Mouse (Mus musculus): ENCODE data around the gene Paf1. TPM values are rescaled to one million over a fixed set of nuclear protein-coding genes. Genes with fewer than 3 reads are reported as not detected.

The Paf1 gene
- total RNA-seq, 2 experiments from 2014 or later, result 68.9 to 70.1 TPM

DNA sequence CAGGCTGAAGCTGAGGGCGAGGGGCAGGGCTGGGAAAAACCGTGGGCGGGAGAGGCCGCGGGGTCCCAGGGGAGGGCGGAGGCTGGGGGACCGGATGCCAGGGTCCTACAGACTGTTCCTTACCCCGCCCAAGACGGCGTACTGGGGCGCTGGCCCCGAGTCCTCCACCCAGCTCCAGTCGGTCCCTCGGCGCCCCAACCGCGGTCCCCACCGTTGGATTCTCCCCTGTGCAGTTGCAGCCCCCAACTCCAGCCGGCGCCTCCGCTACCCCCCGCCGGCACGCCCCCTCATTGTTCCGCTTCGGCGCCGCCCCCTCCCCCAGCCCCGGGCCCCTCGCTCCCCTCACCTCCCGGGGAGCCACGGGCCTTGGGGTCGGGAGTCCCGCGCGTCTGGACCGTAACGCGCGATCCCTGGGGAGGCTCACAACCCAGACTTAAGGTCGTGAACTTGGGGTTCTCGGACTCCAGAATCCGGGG, 21.2 kb upstream of the Paf1 start:
- DNase-seq, result no peak

DNA sequence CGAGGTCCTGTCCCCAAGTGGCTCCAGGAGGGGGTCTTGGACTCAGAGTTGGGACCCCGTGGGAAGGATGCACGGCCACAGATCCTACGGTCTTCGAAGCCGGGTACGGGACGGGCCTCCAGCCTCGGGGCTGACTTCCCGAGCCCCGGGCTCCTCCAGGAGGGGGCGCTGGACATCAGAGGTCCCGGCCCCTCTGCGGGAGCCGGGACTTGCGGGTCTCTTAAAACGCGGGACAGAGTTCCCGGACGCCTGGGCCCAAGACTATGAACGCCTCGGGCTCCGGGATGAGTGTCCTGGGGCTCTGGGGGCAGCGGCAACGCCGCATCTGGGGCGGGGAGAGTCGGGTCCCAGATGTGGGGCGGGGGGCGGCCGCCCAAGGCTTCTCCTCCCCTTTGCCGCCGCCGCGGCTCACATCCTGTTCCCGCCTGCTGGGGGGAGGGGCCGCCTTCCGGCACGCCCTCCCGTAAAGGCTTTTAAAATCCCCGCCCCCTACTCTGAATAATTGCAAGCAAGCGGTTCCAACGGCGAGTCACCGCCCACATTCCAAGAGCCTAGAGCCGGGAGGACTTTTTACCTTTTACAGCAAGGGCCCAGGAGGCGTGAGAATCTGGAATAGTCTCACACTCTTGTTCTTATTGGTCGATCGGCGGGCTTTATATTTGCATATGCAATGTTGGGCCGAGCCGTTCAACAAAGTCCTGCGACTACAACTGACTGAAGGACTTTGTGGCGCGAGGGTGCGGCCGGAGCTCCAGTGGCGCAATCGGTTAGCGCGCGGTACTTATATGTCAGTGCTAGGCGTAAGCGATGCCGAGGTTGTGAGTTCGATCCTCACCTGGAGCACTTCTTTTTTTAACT, 20.3 kb upstream of the Paf1 start, which contains the start of gene Plekhg2:
Plekhg2 (minus strand) TSS at position 349 of the 858 bp plus-strand sequence.
- peak; percentile 90 to 91 for DNase-seq

DNA sequence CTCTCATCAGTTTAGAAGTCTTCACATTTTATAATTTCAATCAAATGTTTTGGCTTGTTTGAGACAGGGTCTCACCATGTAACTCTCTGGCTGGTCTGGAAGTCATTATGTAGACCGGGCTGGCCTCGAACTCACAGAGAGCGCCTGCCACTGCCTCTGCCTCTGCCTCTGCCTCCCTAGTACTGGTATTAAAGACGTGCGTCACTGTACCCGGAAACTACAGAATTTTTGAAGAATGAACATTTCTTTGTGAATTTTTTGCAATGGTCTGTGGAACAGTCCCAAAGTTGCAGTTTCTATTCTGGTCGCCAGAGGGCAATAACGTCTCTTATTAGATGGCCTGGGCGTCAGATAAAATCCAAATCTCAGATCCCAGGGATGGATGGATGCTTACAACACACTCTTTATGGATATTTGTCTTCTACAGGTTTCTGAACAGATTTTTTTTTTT, 19.6 kb upstream of the Paf1 start:
- peak in 1 of 2 experiments; percentile 55 for DNase-seq

DNA sequence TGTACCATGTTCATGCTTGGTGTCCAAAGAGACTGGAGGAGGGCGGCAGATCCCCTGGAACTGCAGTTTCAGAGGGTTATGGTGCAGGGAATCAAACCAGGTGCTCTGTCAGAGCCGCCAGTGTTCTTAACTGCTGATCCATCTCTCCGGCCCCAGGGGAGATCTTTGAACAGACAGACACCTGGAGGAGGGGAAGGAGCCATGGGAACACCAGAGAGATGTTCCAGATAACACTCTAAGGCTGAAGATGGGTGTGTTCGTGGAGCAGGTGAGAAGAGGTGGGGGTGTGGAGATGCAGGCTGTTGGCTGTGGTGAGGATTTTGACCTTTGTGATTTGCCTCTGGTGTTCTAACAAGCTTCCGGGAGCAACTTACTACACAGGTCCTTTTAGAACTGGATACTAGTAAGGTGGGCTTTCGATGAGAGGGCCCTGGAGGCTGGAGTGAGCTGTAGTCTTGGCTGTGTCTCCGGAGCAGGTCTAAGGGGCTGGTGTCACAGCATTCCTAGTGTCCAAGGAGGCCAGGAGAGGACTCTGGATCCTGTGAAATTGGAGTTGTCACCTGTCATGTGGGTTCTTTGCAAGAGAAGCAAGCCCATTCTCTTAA, 18.8 kb upstream of the Paf1 start:
- DNase-seq, result no peak

DNA sequence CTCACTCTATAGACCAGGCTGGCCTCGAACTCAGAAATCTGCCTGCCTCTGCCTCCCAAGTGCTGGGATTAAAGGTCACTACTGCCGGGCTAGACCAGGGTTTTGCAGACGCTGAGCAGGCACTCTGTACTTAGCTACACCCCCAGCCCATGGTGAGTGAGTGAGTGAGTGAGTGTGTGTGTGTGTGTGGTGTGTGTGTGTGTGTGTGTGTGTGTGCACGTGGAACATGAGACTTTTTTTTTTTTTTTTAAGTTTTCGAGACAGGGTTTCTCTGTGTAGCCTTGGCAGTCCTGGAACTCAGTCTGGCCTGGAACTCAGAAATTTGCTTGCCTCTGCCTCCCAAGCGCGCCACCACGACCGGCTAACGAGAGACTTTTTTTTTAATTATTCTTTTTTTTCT, 18.1 kb upstream of the Paf1 start:
- no peak for DNase-seq

DNA sequence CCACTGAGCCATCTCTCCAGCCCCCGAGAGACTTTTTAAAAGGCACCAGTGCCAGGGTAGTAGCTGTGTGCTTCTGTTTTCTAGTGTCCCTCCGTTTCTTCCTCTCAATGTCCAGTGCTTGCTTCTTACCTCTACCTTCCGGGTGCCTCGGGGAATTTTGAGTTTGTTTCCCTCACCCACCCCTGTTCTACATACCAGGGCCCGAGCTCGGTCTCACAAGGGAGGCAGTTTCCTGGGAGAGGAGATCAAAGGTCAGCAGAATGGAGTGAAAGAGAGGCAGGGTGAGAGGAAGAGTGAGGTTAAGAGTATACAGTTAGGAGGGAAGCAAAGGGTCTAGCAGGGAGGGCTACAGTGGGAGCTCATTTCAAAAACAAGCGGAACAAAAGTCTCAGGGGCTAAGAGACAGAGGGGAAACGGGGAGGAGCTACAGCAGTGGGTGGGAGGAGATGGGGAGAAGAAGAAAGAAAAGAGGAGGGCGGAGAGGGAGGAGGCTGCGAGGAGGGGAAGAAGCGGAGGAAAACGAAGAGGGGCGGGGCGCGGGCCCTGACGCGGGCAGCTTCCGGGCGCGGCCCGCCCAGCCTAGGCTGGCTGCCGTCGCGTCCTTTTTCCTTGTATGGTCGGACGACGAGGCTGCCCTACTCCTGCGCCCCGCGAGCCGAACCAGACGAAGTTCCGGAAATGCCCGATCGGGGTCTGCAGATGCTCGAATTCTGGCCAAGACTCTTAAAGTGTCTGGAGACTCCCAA, 17.4 kb upstream of the Paf1 start:
- peak; percentile 71 to 72 for DNase-seq

DNA sequence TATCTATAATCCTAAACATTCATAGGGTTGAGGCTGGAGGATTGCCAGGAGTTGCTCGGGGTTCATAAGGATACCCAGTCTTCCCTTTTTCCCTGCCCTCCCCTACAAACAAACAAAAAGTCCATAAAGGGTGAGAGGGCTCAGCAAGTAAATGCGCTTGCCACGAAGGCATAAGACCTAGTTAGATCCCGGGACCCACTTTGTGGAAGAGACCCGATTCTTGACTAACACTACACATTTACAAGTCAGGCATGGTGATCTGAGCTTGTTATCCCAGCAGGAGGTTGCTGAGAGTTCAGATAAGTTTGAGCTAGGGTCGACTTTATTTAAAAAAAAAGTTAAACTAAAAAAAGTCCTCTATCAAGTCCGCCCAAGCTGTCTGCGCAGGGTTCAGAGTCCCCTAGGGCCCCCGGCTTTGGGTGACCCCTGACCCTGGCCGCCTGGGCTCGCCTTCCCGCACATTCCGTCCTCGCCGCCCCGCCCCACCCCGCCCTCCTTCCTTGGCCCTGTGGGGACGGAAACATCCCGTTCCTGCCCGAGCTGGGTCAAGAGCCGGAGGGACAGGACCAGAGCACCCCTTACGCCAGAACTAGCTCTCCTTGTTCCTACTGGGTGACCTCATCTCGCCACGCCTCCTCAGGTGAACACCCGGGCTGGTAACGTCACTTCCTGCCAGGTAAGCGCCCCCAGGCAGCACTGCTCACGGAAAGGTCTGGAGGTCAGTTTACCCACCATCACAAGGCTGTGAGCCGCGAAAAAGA, 16.6 kb upstream of the Paf1 start:
- DNase-seq, result no peak

DNA sequence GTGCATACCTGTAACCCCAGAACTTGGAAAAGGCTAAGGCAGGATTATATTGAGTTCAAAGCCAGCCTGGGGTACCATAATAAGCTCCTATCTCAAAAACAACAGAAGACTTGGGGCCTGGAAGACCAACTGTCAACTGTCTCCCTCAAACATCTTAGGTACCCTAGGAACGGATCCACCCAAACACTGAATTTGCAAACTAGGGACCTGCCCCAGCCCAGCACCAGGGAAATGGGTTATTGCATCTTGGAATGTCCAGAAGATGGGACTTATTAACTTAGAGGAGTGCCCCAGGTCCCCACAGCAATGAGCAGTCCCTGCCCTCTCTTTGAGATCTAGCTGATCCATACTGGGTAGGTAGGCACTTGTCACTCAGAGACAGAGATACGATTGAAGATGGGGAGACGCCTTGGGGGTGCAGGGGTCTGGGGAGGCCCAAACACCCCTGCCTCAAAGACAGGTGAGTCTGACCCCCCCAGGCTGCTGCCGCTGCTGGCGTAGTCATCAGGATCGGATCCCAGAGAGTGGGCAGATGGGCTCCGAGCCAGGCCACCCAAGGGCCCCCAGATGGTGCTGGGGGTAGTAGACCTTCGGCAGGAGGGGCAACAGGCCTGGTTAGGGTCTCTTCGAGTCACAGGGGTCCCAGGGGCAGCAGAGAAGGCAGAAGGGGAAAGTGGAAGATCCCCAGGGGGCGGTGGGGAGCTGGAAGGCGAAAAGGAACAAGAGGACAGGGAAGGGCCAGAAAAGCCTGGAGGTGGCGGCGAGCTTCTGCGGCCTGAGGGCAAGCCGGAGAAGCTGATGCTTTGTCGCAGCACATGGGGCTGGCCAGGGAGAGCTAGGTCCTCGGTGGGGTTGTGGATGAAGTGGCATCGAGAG, 15.3 kb upstream of the Paf1 start:
- DNase-seq, result no peak

DNA sequence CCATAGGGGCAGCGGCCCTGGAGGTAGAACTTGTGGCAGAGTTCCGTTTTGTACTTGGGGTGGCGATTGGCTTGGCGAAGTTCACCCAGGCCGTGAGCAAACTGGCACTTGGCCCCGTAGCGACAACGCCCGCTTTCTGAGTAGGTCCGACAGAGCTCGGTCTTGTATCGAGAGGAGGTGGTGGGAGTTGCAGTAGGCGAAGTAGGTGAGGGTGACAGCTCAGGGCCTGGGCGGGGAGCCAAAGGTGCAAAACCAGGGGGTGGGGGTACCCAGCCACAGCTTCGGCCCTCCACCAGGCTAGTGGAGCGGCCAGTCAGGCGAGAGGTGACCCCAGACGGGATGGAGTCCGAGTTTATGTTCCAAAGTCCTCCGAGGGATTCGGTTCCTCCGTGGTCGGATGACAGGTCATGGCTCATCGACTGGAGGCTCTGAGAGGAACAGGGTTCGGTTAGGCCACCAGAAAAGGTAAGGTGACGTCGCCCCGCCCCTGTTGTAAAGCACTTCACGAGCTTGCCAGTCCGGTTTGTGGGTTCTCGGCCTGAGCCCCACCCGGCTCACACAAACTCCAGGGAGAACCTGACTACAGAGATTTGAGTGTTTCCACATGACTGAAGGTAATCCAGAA, 14.6 kb upstream of the Paf1 start:
- no peak for DNase-seq

DNA sequence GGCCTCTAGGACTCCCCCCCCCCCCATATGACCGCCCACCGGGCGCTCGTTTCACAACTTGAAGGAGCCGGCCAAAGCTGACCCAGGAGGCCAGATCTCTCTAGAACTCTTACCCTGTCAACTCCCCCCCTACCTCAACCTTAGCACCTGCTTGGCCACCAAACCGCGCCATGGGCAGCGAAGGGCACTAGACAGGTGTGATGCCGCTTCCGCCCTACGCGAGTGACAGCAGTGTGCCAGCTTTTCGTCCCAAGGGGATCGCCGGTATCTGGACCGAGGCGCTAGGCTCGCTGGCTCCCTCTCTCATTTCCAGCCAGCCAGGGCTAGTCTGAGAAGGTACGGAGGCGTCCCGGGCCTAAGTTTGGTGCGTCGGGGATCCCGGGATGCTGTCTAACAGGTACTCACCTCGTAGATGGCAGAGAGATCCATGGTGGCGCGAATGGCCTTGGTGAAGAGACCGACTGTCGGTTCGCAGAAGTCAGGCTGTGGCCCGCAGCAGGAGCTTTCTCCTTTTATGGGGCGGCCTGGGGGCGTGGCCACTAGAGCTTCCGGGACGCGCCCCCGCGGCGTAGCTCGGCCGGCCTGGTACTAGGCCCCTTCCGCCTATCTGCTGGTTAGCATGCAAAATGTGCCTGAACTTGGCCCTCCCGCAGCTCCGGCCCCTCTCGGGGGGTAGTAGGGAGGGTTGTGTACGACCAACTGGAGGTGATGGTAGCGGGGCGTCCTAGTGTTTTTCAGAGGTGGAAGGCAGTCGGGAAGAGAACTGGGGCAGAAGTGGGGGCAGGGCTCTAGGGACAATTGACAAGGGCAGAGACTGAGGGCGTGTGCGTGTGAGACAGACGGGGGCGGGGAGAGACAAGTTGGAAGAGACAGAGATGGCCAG, 13.7 kb upstream of the Paf1 start:
- peak; percentile 82 to 83 for DNase-seq

DNA sequence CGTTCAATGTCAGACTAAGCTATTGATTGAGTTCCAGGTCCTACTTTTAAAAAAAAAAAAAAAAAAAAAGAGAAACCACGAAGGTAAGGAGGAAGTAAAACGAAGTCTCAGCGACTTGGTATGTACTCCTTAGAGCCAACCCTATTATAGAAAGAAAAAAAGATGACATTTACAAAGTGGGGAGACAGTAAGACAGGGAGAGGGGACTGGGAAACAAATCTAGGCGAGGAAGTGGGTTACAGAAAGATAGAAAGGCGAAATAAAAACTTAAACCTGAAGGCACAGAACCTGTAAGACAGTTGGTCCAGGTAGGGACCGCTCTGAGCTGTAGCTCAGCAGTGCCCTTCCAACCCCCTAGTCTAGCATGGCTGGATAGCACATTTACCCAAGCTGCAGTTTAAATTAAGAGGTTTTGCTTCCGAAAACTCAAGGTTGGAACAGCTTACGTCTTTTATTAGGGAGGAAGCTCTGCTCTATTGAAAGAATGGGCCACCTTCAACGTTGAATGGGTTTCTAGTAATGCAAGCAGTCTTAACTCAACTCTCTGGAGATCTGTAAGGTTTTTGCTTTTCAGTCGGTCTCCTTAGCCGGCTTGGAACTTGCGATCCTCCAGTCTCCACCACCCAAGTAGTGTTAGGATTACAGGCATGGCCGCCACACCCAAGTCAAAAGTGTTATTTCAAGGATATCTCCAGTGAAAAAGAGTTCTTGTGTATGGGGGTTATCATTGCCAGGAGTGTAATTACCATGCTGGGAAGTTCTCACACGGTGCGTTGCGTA, 12.3 kb upstream of the Paf1 start, which contains the start of gene Zfp36:
Zfp36 (minus strand) TSS at position 17 of the 780 bp plus-strand sequence.
- DNase-seq, result no peak

DNA sequence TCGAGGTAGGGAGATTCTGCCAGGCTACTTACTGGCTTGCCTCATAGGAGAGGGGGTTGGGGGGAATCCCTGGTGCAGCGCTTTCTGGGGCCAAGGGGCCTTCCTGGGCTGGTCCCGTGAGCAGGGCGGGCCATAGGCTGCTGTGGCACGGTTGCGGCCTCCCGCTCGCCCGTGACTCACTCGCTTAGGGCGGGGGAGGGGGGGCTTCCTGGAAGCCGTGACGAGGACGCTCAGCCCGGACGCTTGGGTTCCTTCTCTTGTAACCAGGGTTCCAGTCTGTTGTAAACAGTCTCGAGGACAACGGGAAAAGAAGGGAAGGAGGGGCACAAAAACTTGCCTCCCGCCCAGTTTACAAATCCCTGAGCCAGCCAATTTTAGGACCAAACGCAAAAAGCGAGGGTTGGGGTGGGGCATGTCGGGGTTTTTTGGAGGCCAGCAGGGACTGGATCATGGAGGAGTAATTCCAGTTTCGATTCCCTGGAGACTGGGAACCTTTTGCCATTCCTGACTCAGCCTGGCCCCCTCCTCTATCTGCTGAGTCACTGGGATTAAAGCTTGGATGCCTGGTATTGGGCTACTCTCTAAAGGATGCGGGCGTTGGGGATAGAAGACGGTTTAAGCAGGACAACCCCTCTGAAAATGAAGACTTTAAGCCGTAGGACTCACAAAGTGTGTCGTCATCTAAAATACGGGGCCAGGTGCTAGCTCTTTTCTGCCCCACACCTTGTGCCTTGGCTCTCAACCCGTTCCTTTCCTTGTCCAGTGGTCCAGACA, 11.5 kb upstream of the Paf1 start:
- no peak for DNase-seq

DNA sequence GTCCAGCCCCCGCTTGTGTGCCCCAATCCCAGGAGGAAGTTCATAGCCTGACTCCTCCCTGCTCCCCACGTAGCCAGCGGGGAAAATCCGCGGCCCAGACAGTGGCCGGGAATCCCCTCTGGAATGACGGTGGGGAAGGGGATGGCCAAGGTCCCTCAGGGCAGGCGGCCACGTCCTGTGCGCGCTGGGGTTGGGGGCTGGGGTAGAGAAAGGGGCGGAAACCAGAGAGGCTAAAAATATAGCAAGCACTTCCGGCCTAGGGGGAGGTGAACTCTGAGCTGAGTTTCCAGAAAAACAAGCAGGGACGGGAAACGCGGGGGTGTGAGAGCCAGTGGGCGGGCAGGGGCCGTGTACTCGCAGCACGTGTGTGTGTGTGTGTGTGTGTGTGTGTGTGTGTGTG, 10.8 kb upstream of the Paf1 start:
- no peak for DNase-seq

DNA sequence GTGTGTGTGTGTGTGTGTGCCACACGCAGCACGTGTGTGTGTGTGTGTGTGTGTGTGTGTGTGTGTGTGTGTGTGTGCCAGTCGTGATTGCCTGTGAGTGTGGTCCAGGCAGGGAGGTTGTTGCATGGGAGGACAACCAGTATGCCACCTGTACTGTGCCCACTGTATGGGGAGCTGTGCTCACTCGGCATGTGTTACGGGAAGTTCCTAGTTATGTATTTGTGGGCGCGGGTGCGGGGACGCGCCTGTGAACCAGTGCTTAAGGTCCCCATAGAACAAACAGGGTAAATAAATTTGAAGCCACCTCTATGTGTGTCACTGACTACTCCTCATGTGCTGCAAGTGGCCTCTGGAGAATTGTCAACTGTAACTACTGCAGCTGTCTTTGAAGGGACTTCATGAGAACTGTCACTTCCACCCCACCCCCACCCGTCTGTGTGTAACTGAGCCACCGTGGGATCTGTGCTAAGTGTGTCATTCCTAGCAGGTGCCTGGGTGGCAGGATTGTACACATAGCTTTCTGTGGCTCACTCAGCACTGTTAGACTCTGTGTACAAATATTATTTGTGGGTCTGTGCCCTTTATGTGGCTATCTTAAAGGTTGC, 10.3 kb upstream of the Paf1 start:
- DNase-seq, result no peak

DNA sequence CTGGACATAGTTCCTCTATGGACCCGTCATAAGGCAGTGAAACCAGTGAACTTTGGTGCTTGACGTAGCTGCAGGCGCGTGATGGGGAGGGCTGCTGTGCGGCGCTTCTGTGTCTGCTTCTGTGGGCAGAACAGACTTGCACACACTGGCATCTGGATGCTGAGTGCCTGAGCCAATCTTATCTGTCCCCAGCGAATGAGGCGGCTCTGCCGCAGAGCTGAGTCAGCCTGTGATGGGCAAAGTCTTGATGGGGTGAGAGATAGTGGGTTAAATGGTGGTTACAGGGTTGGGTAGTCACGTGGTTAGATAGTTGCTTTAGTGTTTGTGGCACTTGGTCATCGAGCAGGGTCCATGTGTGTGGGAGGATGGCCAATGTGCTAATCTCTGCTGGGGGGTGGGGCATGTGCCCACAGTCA, 9.8 kb upstream of the Paf1 start:
- peak; percentile 59 to 62 for DNase-seq

DNA sequence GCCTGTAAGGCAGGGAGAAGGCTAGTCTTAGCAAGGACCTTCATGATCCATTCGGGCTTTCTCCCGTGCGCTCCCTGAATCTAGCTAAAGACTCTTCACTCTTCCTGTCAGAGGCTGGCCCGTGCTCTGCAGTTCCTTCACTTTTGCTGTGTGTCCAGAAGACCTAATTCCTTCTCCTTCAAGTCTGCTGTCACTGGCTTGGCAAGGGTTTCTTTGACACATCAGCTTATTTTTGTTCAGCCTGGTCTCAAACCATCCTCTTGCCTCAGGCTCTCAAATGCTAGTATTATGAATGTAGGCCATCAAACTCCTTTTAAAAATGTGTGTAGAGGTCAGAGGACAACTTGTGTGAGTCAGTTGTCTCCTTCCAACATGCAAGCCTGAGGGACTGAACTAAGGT, 9.1 kb upstream of the Paf1 start:
- no peak for DNase-seq

DNA sequence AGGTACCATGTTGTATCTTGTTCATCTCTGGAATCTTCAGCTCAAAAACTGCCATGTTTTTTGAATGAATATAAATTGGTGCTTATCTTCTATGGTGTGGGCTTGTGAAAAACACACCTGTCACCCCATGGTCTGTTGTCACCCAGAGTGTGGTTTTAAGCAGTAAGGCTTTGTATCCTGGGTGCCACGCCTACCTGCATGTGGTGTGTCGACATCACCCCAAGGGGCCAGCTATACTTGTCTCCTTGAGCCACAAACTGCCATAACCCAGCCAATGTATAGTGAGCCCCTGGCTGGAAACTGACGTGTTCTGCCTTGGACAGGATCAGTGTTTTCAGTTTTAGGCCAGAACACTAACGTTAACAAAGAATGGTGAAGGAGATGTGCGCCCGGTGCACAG, 8.6 kb upstream of the Paf1 start:
- no peak for DNase-seq

DNA sequence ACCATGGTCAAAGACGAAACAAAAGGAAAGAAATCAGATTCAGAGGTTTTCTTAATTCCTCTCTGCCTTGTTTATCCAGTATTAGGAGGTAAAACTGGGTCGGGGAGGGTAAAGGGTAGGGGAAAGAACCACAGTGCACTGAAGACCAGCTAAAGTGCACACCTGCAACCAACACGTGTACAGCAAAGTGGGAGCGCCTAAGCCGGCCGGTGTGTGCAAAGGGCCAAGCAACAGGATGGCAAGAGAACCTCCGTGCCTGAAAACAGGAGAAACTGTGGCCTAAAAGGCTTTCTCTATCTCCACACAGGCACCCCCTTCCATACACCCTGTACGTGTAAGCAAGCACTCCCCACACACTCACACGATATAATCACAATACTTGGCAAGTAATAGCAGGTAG, 7.6 kb upstream of the Paf1 start:
- DNase-seq, result no peak
